Mouse (Mus musculus): ENCODE results near the gene Arf6. TPM values are rescaled to one million over a fixed set of nuclear protein-coding genes. Genes with fewer than 3 reads are reported as not detected.
"Not testable (repeated sequence)": the region's sequence is repeated elsewhere in the genome, so short reads cannot be mapped to it uniquely, and the experiment has no call there.

Gene Arf6
- total and polyA plus RNA-seq, 2 experiments from 2014 or later: 41.6 to 112 TPM

DNA sequence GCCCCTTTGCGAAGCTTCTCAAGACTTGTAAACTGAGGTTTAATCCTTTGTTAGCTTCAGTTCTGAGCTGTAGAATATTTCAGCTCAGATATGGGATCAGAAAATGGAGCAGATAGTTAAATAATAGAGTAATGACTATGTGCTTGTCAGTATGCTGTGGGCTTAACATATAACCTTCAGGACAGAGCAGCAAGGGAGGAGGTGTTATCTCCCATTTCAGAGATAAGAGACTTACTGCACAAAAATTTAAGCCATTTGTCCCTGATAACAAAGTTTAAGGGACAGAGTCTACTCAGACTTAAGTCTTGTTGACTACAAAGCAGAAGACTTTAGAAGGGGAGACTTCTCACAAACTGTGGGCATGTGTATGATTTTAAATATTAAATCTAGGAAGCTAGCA lies 10.9 kb downstream of the Arf6 start:
- Histone ChIP-seq H3K27ac (no peak overlapping the region), H3K9me3 (ENCODE audit: low read length) (no peaks in the 10 kb centered on the region), H3K4me2 (ENCODE audit: low read depth, low read length) (no peak overlapping the region), H3K4me1 (ENCODE audit: insufficient read depth, low read length) (no peaks in the 10 kb centered on the region), H3K4me3 (ENCODE audit: low read length) (no peak overlapping the region), H3K9ac (replicated peaks; ENCODE audit: low read length) (no peak overlapping the region), H3K27me3 (ENCODE audit: insufficient read depth, low read length) (no peaks in the 10 kb centered on the region), H3K36me3 (ENCODE audit: insufficient read depth, low read length) (no peaks in the 10 kb centered on the region)
- 95% methylated on average over 1 of the region's 1 CpGs for WGBS
- DNase-seq (ENCODE audit: low spot score) (no peak), ATAC-seq (no peak)
- no peak for TF ChIP-seq CTCF (IDR thresholded peaks at IDR 0.05; ENCODE audit: low read depth)

DNA sequence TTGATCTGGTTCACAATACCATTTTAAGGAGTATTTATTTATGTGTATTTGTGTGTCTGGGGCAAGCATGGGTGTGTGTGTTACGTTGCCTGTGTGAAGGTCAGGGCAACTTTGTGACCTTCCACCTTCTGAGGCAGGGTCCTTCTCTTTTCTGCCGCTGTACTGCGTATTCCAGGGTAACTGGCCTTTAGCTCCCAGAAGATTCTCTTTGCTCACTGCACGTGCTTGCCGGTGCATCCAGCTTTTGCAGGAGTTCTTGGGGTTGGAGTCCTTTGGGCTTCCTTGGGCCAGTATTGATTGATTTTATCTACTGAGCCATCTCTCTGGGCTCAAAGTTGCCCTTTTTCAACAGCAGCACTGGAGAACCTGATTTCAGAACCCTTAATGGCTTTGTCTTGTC lies 12.7 kb downstream of the Arf6 start:
- no peak overlapping the region for H3K4me3 ChIP-seq (ENCODE audit: low read length)
- H3K9ac ChIP-seq (replicated peaks; ENCODE audit: low read length): no peak overlapping the region
- H3K27me3 ChIP-seq (ENCODE audit: insufficient read depth, low read length): no peaks in the 10 kb centered on the region
- 94% methylated on average over 5 of the region's 5 CpGs for WGBS
- no peak for TF ChIP-seq CTCF (IDR thresholded peaks at IDR 0.05; ENCODE audit: low read depth)
- H3K4me1 ChIP-seq (ENCODE audit: insufficient read depth, low read length): no peaks in the 10 kb centered on the region
- no peak overlapping the region for H3K4me2 ChIP-seq (ENCODE audit: low read depth, low read length)
- H3K36me3 ChIP-seq (ENCODE audit: insufficient read depth, low read length): no peaks in the 10 kb centered on the region
- DNase-seq (ENCODE audit: low spot score): no peak
- no peak overlapping the region for H3K27ac ChIP-seq
- H3K9me3 ChIP-seq (ENCODE audit: low read length): no peaks in the 10 kb centered on the region
- ATAC-seq: no peak

DNA sequence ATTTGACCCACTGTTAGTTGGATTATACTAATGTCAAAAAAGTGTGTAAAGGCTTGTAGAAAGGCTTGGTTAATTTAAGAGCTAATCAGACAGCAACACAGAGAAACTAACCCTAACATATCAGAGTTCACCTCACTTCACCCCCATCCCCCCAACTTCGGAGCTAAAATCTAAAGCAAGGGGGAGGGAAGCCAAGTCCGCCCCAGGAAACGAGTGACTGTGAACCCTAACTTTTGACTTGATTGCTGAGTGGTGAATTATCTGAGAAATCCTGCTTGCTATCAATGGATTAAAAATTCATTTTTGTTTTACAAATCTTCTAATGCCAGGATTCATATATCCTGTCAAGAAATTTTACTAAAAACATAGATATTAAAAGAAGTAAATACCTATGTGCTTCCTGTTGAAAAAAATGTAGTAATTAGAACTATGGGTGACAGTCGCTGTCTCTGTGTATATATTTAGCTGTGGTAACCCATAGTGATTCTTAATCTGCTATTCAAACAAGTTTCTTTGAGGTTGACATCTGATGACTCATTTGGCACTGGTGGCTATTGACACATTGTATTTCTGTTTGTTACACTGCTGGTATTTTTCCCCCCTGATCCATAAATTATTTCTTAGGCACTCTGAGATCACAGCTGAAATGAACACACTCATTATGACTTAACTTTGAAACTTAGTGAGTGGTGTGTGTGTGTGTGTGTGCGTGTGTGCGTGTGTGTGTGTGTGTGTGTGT lies 13.8 kb downstream of the Arf6 start:
- TF ChIP-seq CTCF (IDR thresholded peaks at IDR 0.05; ENCODE audit: low read depth): no peak
- H3K36me3 ChIP-seq (ENCODE audit: insufficient read depth, low read length): no peaks in the 10 kb centered on the region
- no peak for DNase-seq (ENCODE audit: low spot score)

DNA sequence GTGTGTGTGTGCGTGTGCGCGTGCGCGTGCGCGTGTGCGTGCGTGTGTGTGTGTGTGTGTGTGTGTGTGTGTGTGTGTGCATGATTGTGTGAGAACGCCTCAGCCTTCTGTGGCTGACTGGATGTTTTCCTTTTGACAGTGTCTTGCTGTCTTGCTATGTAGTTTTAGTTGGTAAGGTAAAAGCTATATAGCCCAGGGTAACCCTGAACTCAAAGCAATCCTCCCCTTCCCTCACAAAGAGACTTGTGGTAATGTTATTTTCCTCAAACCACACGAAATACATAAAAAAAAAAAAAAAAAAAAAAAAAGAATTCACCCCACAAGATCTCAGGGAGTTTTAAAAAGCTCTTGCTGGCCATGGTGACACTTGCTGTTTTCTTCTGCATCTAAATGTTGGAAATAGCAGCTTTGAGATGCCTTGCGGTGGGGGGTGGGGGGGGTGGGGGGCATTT lies 14.4 kb downstream of the Arf6 start:
- not testable (repeated sequence) for H3K4me2 ChIP-seq (ENCODE audit: low read depth, low read length)

More for the DNA sequence above, 13.8 kb downstream of the Arf6 start:
- Histone ChIP-seq H3K4me3 (ENCODE audit: low read length) (no peak overlapping the region), H3K4me1 (ENCODE audit: insufficient read depth, low read length) (no peaks in the 10 kb centered on the region), H3K27ac (no peak overlapping the region), H3K27me3 (ENCODE audit: insufficient read depth, low read length) (no peaks in the 10 kb centered on the region), H3K9ac (replicated peaks; ENCODE audit: low read length) (no peak overlapping the region), H3K9me3 (ENCODE audit: low read length) (no peaks in the 10 kb centered on the region), H3K4me2 (ENCODE audit: low read depth, low read length) (no peak overlapping the region)
- no peak for ATAC-seq
- 60% methylated on average over 6 of the region's 6 CpGs for WGBS

GRCm38 (mm10) chr12:69388321-69388869 lies 16.4 kb downstream of the Arf6 start:
- ATAC-seq: no peak
- WGBS: 90% methylated on average over 10 of the region's 10 CpGs
- no peak overlapping the region for H3K4me2 ChIP-seq (ENCODE audit: low read depth, low read length)

More for the DNA sequence above, 14.4 kb downstream of the Arf6 start:
- H3K36me3 ChIP-seq (ENCODE audit: insufficient read depth, low read length); H3K4me3 ChIP-seq (ENCODE audit: low read length); H3K4me1 ChIP-seq (ENCODE audit: insufficient read depth, low read length); DNase-seq (ENCODE audit: low spot score); H3K9me3 ChIP-seq (ENCODE audit: low read length); H3K9ac ChIP-seq (replicated peaks; ENCODE audit: low read length); H3K27ac ChIP-seq; ATAC-seq; H3K27me3 ChIP-seq (ENCODE audit: insufficient read depth, low read length): not testable (repeated sequence)
- 67% methylated on average over 12 of the region's 12 CpGs for WGBS

GRCm38 (mm10) chr12:69389273-69389938 lies 17.5 kb downstream of the Arf6 start:
- no peaks in the 10 kb centered on the region for H3K4me1 ChIP-seq (ENCODE audit: insufficient read depth, low read length)
- no peak overlapping the region for H3K4me3 ChIP-seq (ENCODE audit: low read length)
- ATAC-seq (no peak), DNase-seq (ENCODE audit: low spot score) (no peak)
- TF ChIP-seq CTCF (IDR thresholded peaks at IDR 0.05; ENCODE audit: low read depth): no peak
- no peak overlapping the region for H3K4me2 ChIP-seq (ENCODE audit: low read depth, low read length)
- H3K27ac ChIP-seq: no peak overlapping the region
- H3K36me3 ChIP-seq (ENCODE audit: insufficient read depth, low read length): no peaks in the 10 kb centered on the region
- H3K27me3 ChIP-seq (ENCODE audit: insufficient read depth, low read length): no peaks in the 10 kb centered on the region
- H3K9me3 ChIP-seq (ENCODE audit: low read length): no peaks in the 10 kb centered on the region
- WGBS: 62% methylated on average over 7 of the region's 7 CpGs
- H3K9ac ChIP-seq (replicated peaks; ENCODE audit: low read length): no peak overlapping the region

More at GRCm38 (mm10) chr12:69388321-69388869, 16.4 kb downstream of the Arf6 start:
- H3K4me1 ChIP-seq (ENCODE audit: insufficient read depth, low read length): no peaks in the 10 kb centered on the region
- H3K36me3 ChIP-seq (ENCODE audit: insufficient read depth, low read length): no peaks in the 10 kb centered on the region
- H3K27ac ChIP-seq: no peak overlapping the region
- no peaks in the 10 kb centered on the region for H3K9me3 ChIP-seq (ENCODE audit: low read length)
- DNase-seq (ENCODE audit: low spot score): no peak
- no peak overlapping the region for H3K9ac ChIP-seq (replicated peaks; ENCODE audit: low read length)
- no peaks in the 10 kb centered on the region for H3K27me3 ChIP-seq (ENCODE audit: insufficient read depth, low read length)
- H3K4me3 ChIP-seq (ENCODE audit: low read length): no peak overlapping the region
- no peak for TF ChIP-seq CTCF (IDR thresholded peaks at IDR 0.05; ENCODE audit: low read depth)
